Mouse (Mus musculus): ENCODE results near the gene D130052B06Rik. TPM values are rescaled to one million over a fixed set of nuclear protein-coding genes. Genes with fewer than 3 reads are reported as not detected.

Gene D130052B06Rik
- 0.13 and 0.15 TPM in 2 replicates for polyA plus RNA-seq (2015; fragmentation: Nextera tagmentation; extraction: Ambion mirVana)

GRCm38 (mm10) chr11:33598986-33599385 is at the start of gene D130052B06Rik:
D130052B06Rik (plus strand) TSS chr11:33599302.
- Histone ChIP-seq H3K27me3 (no peaks in the 10 kb centered on the region), H3K36me3 (no peaks in the 10 kb centered on the region), H3K4me1 (no peaks in the 10 kb centered on the region), H3K27ac (0 out of 2 replicates have a peak within 1 kb of the TSS, but pooled peaks have one; percentile 24), H3K4me3 (no peak within 1 kb of the TSS), H3K4me2 (no peak within 1 kb of the TSS), H3K9ac (no peak within 1 kb of the TSS), H3K9me3 (no peaks in the 10 kb centered on the region)
- WGBS: 61% methylated on average over 4 of the region's 4 CpGs
- no peak for ATAC-seq (ENCODE audit: insufficient number of reproducible peaks, low FRiP score, low TSS enrichment, low read depth)

- H3K4me3 ChIP-seq: no peak overlapping the region
- no peak for ATAC-seq (ENCODE audit: insufficient number of reproducible peaks, low FRiP score, low TSS enrichment, low read depth)
- H3K4me2 ChIP-seq: no peak overlapping the region
- H3K4me1 ChIP-seq: no peaks in the 10 kb centered on the region
- H3K36me3 ChIP-seq: no peaks in the 10 kb centered on the region
- no peaks in the 10 kb centered on the region for H3K9me3 ChIP-seq
- H3K27ac ChIP-seq: no peak overlapping the region
- no peak overlapping the region for H3K9ac ChIP-seq
- 80% methylated on average over 14 of the region's 14 CpGs for WGBS
- H3K27me3 ChIP-seq: no peaks in the 10 kb centered on the region
Observed at GRCm38 (mm10) chr11:33550861-33551560, 48.1 kb upstream of the D130052B06Rik start.

GRCm38 (mm10) chr11:33554123-33554522 is 45.0 kb upstream of the D130052B06Rik start:
- Histone ChIP-seq H3K4me1 (no peaks in the 10 kb centered on the region), H3K36me3 (no peaks in the 10 kb centered on the region), H3K4me2 (no peak overlapping the region), H3K9ac (no peak overlapping the region), H3K9me3 (no peaks in the 10 kb centered on the region), H3K27me3 (no peaks in the 10 kb centered on the region), H3K4me3 (no peak overlapping the region), H3K27ac (no peak overlapping the region)
- ATAC-seq (ENCODE audit: insufficient number of reproducible peaks, low FRiP score, low TSS enrichment, low read depth): no peak
- WGBS: 79% methylated on average over 8 of the region's 8 CpGs

GRCm38 (mm10) chr11:33563921-33564320 is 35.2 kb upstream of the D130052B06Rik start:
- H3K4me3 ChIP-seq: no peak overlapping the region

GRCm38 (mm10) chr11:33570413-33570812 is 28.7 kb upstream of the D130052B06Rik start:
- Histone ChIP-seq H3K4me2 (no peak overlapping the region), H3K4me1 (no peaks in the 10 kb centered on the region), H3K27me3 (no peaks in the 10 kb centered on the region), H3K27ac (no peak overlapping the region), H3K9ac (no peak overlapping the region), H3K4me3 (no peak overlapping the region), H3K36me3 (no peaks in the 10 kb centered on the region), H3K9me3 (no peaks in the 10 kb centered on the region)
- no peak for ATAC-seq (ENCODE audit: insufficient number of reproducible peaks, low FRiP score, low TSS enrichment, low read depth)

More at GRCm38 (mm10) chr11:33563921-33564320, 35.2 kb upstream of the D130052B06Rik start:
- Histone ChIP-seq H3K4me2 (no peak overlapping the region), H3K27ac (no peak overlapping the region), H3K27me3 (no peaks in the 10 kb centered on the region), H3K4me1 (no peaks in the 10 kb centered on the region), H3K9me3 (no peaks in the 10 kb centered on the region), H3K9ac (no peak overlapping the region), H3K36me3 (no peaks in the 10 kb centered on the region)
- 56% methylated on average over 2 of the region's 2 CpGs for WGBS
- ATAC-seq (ENCODE audit: insufficient number of reproducible peaks, low FRiP score, low TSS enrichment, low read depth): no peak

GRCm38 (mm10) chr11:33574944-33575343 is 24.2 kb upstream of the D130052B06Rik start:
- WGBS: 80% methylated on average over 3 of the region's 3 CpGs
- Histone ChIP-seq H3K27me3 (no peaks in the 10 kb centered on the region), H3K9me3 (no peaks in the 10 kb centered on the region), H3K27ac (no peak overlapping the region), H3K4me2 (no peak overlapping the region), H3K4me1 (peaks cover 4% of the 10 kb centered on the region), H3K4me3 (no peak overlapping the region), H3K36me3 (no peaks in the 10 kb centered on the region), H3K9ac (no peak overlapping the region)
- ATAC-seq (ENCODE audit: insufficient number of reproducible peaks, low FRiP score, low TSS enrichment, low read depth): no peak

GRCm38 (mm10) chr11:33578859-33579258 is 20.2 kb upstream of the D130052B06Rik start, which contains the start of gene Gabrp:
Gabrp (minus strand) TSS chr11:33578959.
- Histone ChIP-seq H3K4me3 (no peak within 1 kb of the TSS), H3K4me1 (peaks cover 4% of the 10 kb centered on the region), H3K27ac (no peak within 1 kb of the TSS), H3K27me3 (no peaks in the 10 kb centered on the region), H3K9ac (no peak within 1 kb of the TSS), H3K4me2 (no peak within 1 kb of the TSS), H3K36me3 (no peaks in the 10 kb centered on the region), H3K9me3 (no peaks in the 10 kb centered on the region)
- 54% methylated on average over 6 of the region's 6 CpGs for WGBS
- no peak for ATAC-seq (ENCODE audit: insufficient number of reproducible peaks, low FRiP score, low TSS enrichment, low read depth)

GRCm38 (mm10) chr11:33579621-33580020 is 19.5 kb upstream of the D130052B06Rik start:
- Histone ChIP-seq H3K4me2 (no peak overlapping the region), H3K9ac (no peak overlapping the region), H3K4me1 (peaks cover 4% of the 10 kb centered on the region), H3K36me3 (no peaks in the 10 kb centered on the region), H3K4me3 (no peak overlapping the region), H3K9me3 (no peaks in the 10 kb centered on the region), H3K27me3 (no peaks in the 10 kb centered on the region), H3K27ac (no peak overlapping the region)
- no peak for ATAC-seq (ENCODE audit: insufficient number of reproducible peaks, low FRiP score, low TSS enrichment, low read depth)
- 60% methylated on average over 3 of the region's 3 CpGs for WGBS

- no peak overlapping the region for H3K4me3 ChIP-seq
- no peak for ATAC-seq (ENCODE audit: insufficient number of reproducible peaks, low FRiP score, low TSS enrichment, low read depth)
- no peaks in the 10 kb centered on the region for H3K27me3 ChIP-seq
- WGBS: 69% methylated on average over 6 of the region's 6 CpGs
- no peak overlapping the region for H3K9ac ChIP-seq
- no peaks in the 10 kb centered on the region for H3K36me3 ChIP-seq
- H3K4me2 ChIP-seq: no peak overlapping the region
- no peak overlapping the region for H3K27ac ChIP-seq
- no peaks in the 10 kb centered on the region for H3K4me1 ChIP-seq
- H3K9me3 ChIP-seq: no peaks in the 10 kb centered on the region
Observed at GRCm38 (mm10) chr11:33586614-33587013, 12.5 kb upstream of the D130052B06Rik start.

- no peak overlapping the region for H3K27ac ChIP-seq
- ATAC-seq (ENCODE audit: insufficient number of reproducible peaks, low FRiP score, low TSS enrichment, low read depth): no peak
- 86% methylated on average over 3 of the region's 3 CpGs for WGBS
- H3K4me1 ChIP-seq: no peaks in the 10 kb centered on the region
- no peak overlapping the region for H3K4me2 ChIP-seq
- H3K4me3 ChIP-seq: no peak overlapping the region
- H3K36me3 ChIP-seq: no peaks in the 10 kb centered on the region
- H3K9ac ChIP-seq: no peak overlapping the region
- H3K27me3 ChIP-seq: no peaks in the 10 kb centered on the region
- no peaks in the 10 kb centered on the region for H3K9me3 ChIP-seq
Observed at GRCm38 (mm10) chr11:33590771-33591170, 8.3 kb upstream of the D130052B06Rik start.

GRCm38 (mm10) chr11:33592826-33593225 is 6.3 kb upstream of the D130052B06Rik start:
- 73% methylated on average over 4 of the region's 4 CpGs for WGBS

GRCm38 (mm10) chr11:33596655-33597054 is 2.4 kb upstream of the D130052B06Rik start:
- 72% methylated on average over 4 of the region's 4 CpGs for WGBS
- no peak overlapping the region for H3K4me2 ChIP-seq
- H3K9me3 ChIP-seq: no peaks in the 10 kb centered on the region
- H3K4me3 ChIP-seq: no peak overlapping the region
- no peaks in the 10 kb centered on the region for H3K36me3 ChIP-seq
- H3K4me1 ChIP-seq: no peaks in the 10 kb centered on the region
- H3K9ac ChIP-seq: no peak overlapping the region
- H3K27ac ChIP-seq: no peak overlapping the region
- H3K27me3 ChIP-seq: no peaks in the 10 kb centered on the region
- no peak for ATAC-seq (ENCODE audit: insufficient number of reproducible peaks, low FRiP score, low TSS enrichment, low read depth)

More at GRCm38 (mm10) chr11:33592826-33593225, 6.3 kb upstream of the D130052B06Rik start:
- no peak for ATAC-seq (ENCODE audit: insufficient number of reproducible peaks, low FRiP score, low TSS enrichment, low read depth)
- H3K9ac ChIP-seq: no peak overlapping the region
- H3K4me1 ChIP-seq: no peaks in the 10 kb centered on the region
- no peak overlapping the region for H3K4me2 ChIP-seq
- no peaks in the 10 kb centered on the region for H3K9me3 ChIP-seq
- no peaks in the 10 kb centered on the region for H3K27me3 ChIP-seq
- no peak overlapping the region for H3K27ac ChIP-seq
- H3K36me3 ChIP-seq: no peaks in the 10 kb centered on the region
- H3K4me3 ChIP-seq: no peak overlapping the region

Data from limb, embryonic 15.5 days (tissue).